Mouse (Mus musculus): ENCODE data around the gene Palm3. TPM values are rescaled to one million over a fixed set of nuclear protein-coding genes. Genes with fewer than 3 reads are reported as not detected.
A peak's percentile ranks its signal among the peaks of the same experiment; 100 is the strongest.

Palm3 gene
- polyA plus RNA-seq, 1 experiment from 2014 or later: 2.0 TPM

DNA sequence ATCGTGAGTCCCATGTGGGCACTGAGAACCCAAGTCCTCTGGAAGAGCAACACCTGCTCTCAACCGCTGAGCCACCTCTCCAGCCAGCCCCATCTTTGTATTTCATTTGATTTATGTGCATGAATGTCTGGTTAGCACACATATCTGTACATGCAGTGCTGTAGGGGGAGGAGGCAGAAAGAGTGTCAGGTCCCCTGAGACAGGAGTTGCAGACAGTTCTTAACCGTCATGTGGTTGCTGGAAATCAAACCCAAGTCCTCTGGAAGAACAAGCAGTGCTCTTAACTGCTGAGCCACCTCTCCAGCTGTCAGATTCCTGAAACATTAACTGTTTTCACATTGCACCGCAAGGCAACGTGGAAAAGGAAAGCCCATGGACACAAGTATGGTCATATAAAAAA lies 26.9 kb downstream of the Palm3 start:
- Histone ChIP-seq H3K27ac (ENCODE audit: low read depth, low read length) (no peak overlapping the region), H3K4me1 (ENCODE audit: control insufficient read depth, insufficient read depth, low read length) (no peaks in the 10 kb centered on the region; the same call in 1 of the 2 replicates), H3K9me3 (ENCODE audit: control insufficient read depth, low read length) (no peaks in the 10 kb centered on the region; the same call in 1 of the 2 replicates), H3K36me3 (ENCODE audit: control insufficient read depth, insufficient read depth, low read length) (no peaks in the 10 kb centered on the region), H3K4me2 (no peak overlapping the region), H3K9ac (ENCODE audit: low read length) (no peak overlapping the region), H3K4me3 (ENCODE audit: low read depth, low read length) (no peak overlapping the region), H3K27me3 (ENCODE audit: control insufficient read depth, insufficient read depth, low read length) (peaks cover 23% of the 10 kb centered on the region)
- 83% methylated on average over 5 of the region's 5 CpGs for WGBS
- DNase-seq (ENCODE audit: low spot score, missing footprints) (no peak), ATAC-seq (ENCODE audit: low FRiP score) (no peak)

DNA sequence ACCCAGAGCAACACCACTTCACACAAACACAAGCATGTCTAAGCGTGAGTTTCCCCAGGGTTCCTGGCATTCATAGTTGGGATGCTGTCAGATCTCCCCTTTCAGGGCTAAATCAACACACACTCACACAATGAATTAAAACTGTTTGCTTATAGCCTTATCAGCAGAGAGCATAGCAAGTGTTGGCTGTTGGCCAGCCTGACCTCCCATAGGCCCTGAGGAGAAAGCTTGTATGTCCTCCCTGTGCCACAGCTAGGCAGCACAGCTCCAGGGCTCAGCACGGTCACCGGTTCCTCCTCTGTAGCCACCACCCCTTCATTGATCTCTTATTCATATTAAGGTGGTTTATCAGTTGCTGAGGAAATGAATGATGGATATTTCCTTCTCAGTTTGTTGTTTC lies 31.5 kb downstream of the Palm3 start:
- Histone ChIP-seq H3K4me3 (ENCODE audit: low read depth, low read length) (no peak overlapping the region), H3K27me3 (ENCODE audit: control insufficient read depth, insufficient read depth, low read length) (no peaks in the 10 kb centered on the region), H3K9me3 (ENCODE audit: control insufficient read depth, low read length) (no peaks in the 10 kb centered on the region), H3K36me3 (ENCODE audit: control insufficient read depth, insufficient read depth, low read length) (no peaks in the 10 kb centered on the region), H3K4me2 (no peak overlapping the region), H3K4me1 (ENCODE audit: control insufficient read depth, insufficient read depth, low read length) (no peaks in the 10 kb centered on the region), H3K27ac (ENCODE audit: low read depth, low read length) (no peak overlapping the region), H3K9ac (ENCODE audit: low read length) (no peak overlapping the region)
- WGBS: 83% methylated on average over 3 of the region's 3 CpGs
- ATAC-seq (ENCODE audit: low FRiP score): no peak
- no peak for DNase-seq (ENCODE audit: low spot score, missing footprints)

DNA sequence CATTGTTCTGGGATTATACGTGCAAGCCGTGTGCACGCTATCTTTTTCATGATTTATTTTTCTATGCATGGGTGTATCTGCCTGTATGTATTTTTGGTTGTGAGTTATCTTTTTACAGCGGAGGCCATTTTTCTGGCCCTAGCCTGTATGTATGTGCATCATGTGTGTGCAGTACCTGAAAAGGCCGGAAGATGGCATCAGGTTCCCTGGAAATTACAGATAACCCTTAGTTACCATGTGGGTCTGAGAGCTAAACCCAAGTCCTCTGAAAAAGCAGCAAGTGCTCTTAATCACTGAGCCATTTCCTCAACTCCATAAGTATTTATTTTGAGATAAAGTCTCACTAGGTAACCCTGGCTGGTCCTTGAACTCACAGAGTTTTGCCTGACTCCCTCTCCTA lies 32.0 kb downstream of the Palm3 start:
- Histone ChIP-seq H3K4me1 (ENCODE audit: control insufficient read depth, insufficient read depth, low read length) (no peaks in the 10 kb centered on the region), H3K4me3 (ENCODE audit: low read depth, low read length) (no peak overlapping the region), H3K36me3 (ENCODE audit: control insufficient read depth, insufficient read depth, low read length) (no peaks in the 10 kb centered on the region), H3K4me2 (no peak overlapping the region), H3K9me3 (ENCODE audit: control insufficient read depth, low read length) (no peaks in the 10 kb centered on the region), H3K27me3 (ENCODE audit: control insufficient read depth, insufficient read depth, low read length) (no peaks in the 10 kb centered on the region), H3K27ac (ENCODE audit: low read depth, low read length) (no peak overlapping the region), H3K9ac (ENCODE audit: low read length) (no peak overlapping the region)
- WGBS: 93% methylated on average over 5 of the region's 5 CpGs
- no peak for ATAC-seq (ENCODE audit: low FRiP score)
- no peak for DNase-seq (ENCODE audit: low spot score, missing footprints)

DNA sequence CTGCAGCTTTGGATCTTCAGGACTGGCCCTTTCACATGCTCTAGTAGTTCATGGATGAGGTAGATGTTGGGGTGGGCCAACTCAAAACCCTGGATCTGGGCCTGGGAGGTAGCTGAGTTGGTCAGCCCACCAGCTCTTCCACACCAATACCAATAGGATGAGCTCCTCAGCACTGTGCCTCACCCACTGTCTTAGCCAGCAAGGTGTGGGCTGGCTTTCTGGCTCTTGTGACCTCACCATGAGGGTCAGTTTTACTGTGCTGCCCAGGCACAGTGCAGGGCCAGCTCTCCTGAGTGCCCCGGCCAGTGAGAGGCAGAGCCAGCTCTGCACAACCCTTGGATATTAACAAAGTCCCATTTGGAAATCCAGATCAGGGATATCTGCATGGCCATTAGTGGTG lies 36.6 kb downstream of the Palm3 start:
- WGBS: 100% methylated on average over 1 of the region's 1 CpGs

DNA sequence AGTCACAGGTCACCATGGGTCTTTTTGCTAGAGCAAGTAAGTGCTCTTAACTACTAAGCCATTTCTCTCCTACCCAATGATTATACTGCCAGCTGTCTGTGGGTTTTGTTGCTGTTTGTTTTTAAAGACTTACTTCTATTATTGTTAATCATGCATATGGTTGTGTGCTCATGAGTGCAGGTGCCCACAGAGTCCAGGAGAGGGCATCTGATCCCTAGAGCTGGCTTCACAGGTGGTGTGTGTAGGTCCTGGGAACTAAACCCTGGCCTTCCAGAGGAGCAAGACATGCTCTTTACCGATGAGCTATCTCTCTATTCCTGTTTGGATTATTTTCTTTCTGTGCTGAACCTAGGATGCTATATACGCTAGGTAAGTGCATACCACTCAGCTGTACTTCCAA lies 38.0 kb downstream of the Palm3 start:
- DNase-seq (ENCODE audit: low spot score, missing footprints) (peak; percentile 80), ATAC-seq (ENCODE audit: low FRiP score) (no peak)
- 96% methylated on average over 2 of the region's 2 CpGs for WGBS

More for the DNA sequence above, 36.6 kb downstream of the Palm3 start:
- Histone ChIP-seq H3K4me2 (no peak overlapping the region), H3K9ac (ENCODE audit: low read length) (no peak overlapping the region), H3K4me1 (ENCODE audit: control insufficient read depth, insufficient read depth, low read length) (no peaks in the 10 kb centered on the region), H3K4me3 (ENCODE audit: low read depth, low read length) (no peak overlapping the region), H3K27me3 (ENCODE audit: control insufficient read depth, insufficient read depth, low read length) (no peaks in the 10 kb centered on the region), H3K9me3 (ENCODE audit: control insufficient read depth, low read length) (no peaks in the 10 kb centered on the region), H3K27ac (ENCODE audit: low read depth, low read length) (no peak overlapping the region), H3K36me3 (ENCODE audit: control insufficient read depth, insufficient read depth, low read length) (no peaks in the 10 kb centered on the region)
- DNase-seq (ENCODE audit: low spot score, missing footprints): no peak
- no peak for ATAC-seq (ENCODE audit: low FRiP score)

DNA sequence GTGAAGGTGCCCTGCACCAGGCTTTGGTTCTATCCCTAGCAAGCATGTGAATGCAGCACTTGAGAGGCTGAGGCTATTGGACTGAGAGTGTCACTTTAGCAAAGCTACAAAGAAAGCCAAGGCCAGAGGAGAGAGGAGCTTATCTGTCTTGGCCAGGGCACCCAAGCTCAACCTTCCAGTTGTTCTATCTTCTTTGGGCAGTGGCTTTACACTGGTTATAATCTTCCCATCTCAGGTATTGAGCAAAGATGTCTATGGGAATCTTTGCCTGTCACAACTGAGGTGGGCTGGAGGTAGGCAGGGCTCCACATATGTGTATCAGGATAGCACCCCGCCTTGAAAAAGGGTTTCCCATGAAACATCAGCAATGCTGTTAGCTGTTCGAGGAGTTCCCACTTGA lies 39.0 kb downstream of the Palm3 start:
- Histone ChIP-seq H3K36me3 (ENCODE audit: control insufficient read depth, insufficient read depth, low read length) (no peaks in the 10 kb centered on the region), H3K4me2 (no peak overlapping the region), H3K27ac (ENCODE audit: low read depth, low read length) (no peak overlapping the region), H3K4me1 (ENCODE audit: control insufficient read depth, insufficient read depth, low read length) (no peaks in the 10 kb centered on the region), H3K9me3 (ENCODE audit: control insufficient read depth, low read length) (no peaks in the 10 kb centered on the region), H3K9ac (ENCODE audit: low read length) (no peak overlapping the region), H3K27me3 (ENCODE audit: control insufficient read depth, insufficient read depth, low read length) (no peaks in the 10 kb centered on the region), H3K4me3 (ENCODE audit: low read depth, low read length) (no peak overlapping the region)
- 90% methylated on average over 2 of the region's 2 CpGs for WGBS
- no peak for ATAC-seq (ENCODE audit: low FRiP score)
- no peak for DNase-seq (ENCODE audit: low spot score, missing footprints)

More for the DNA sequence above, 38.0 kb downstream of the Palm3 start:
- no peak overlapping the region for H3K4me3 ChIP-seq (ENCODE audit: low read depth, low read length)
- H3K9ac ChIP-seq (ENCODE audit: low read length): no peak overlapping the region
- no peak overlapping the region for H3K27ac ChIP-seq (ENCODE audit: low read depth, low read length)
- no peak overlapping the region for H3K4me2 ChIP-seq
- H3K27me3 ChIP-seq (ENCODE audit: control insufficient read depth, insufficient read depth, low read length): no peaks in the 10 kb centered on the region
- no peaks in the 10 kb centered on the region for H3K36me3 ChIP-seq (ENCODE audit: control insufficient read depth, insufficient read depth, low read length)
- H3K9me3 ChIP-seq (ENCODE audit: control insufficient read depth, low read length): no peaks in the 10 kb centered on the region
- no peaks in the 10 kb centered on the region for H3K4me1 ChIP-seq (ENCODE audit: control insufficient read depth, insufficient read depth, low read length)

DNA sequence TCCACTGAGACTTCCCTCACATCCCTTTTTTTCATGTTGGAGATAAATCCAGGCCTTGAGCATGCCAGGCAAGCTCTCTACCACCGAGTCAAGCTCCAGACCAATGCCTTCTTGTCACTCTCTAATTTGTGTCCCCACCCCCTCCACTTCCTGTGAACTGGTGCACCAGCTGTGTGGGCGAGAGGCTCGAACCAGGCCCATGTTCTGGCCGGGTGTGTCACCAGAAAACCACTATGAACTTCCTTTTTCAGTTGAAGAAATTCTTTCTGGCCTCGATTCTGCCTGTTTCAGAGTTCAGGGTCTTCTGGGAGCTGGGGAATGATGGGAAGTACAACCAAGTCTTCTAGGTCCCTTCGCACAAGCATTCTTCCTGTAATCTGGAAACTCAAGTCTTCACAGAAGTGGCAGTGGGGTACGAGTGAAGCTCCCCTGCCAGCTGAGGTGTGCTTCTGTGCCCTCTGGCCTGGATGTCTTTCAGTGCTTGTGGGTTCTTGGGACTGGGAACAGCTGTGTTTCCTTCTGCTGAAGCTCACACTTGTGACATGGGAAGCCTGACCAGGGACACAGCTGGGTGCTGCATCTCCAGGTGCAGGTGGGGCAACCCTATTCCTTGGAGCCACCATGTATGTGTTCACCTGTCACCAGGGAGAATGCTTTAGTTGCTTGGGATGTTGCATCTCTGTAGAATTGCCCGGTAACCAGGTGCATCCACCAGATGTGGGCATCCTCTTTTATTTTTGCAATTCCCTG lies 42.8 kb downstream of the Palm3 start:
- Histone ChIP-seq H3K4me1 (ENCODE audit: control insufficient read depth, insufficient read depth, low read length) (peaks cover 4% of the 10 kb centered on the region), H3K9ac (ENCODE audit: low read length) (no peak overlapping the region), H3K9me3 (ENCODE audit: control insufficient read depth, low read length) (no peaks in the 10 kb centered on the region), H3K4me3 (ENCODE audit: low read depth, low read length) (no peak overlapping the region), H3K27me3 (ENCODE audit: control insufficient read depth, insufficient read depth, low read length) (no peaks in the 10 kb centered on the region), H3K36me3 (ENCODE audit: control insufficient read depth, insufficient read depth, low read length) (no peaks in the 10 kb centered on the region), H3K27ac (ENCODE audit: low read depth, low read length) (no peak overlapping the region), H3K4me2 (no peak overlapping the region)
- DNase-seq (ENCODE audit: low spot score, missing footprints) (no peak), ATAC-seq (ENCODE audit: low FRiP score) (no peak)
- WGBS: 75% methylated on average over 8 of the region's 8 CpGs

DNA sequence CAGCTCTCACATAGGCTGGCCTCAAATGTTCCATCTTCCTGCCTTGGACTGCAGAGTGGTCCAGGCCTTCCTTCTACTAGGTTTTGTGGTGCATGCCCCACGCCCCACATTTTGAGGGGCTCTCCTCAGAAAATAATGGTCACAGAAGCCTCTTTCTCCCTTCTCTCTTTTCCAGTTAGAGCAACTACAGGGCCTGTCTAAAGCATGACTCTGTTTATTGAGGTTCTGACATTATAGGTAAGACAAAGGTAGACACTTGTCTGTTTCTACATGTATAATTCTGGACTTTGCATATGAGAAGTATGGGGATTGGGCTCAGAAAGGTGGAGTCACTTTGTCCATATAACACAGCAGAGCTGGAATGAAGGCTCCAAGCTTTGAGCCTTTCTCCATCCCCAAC lies 43.8 kb downstream of the Palm3 start, which contains the start of gene Gm10643:
Gene Gm10643, minus strand, starts transcription at position 101 of the 400 bp plus-strand sequence.
- H3K9ac ChIP-seq (ENCODE audit: low read length): peak within 1 kb of the TSS; percentile 66
- H3K9me3 ChIP-seq (ENCODE audit: control insufficient read depth, low read length): no peaks in the 10 kb centered on the region
- H3K4me1 ChIP-seq (ENCODE audit: control insufficient read depth, insufficient read depth, low read length): peaks cover 14% of the 10 kb centered on the region
- ATAC-seq (ENCODE audit: low FRiP score) (no peak), DNase-seq (ENCODE audit: low spot score, missing footprints) (no peak)
- H3K27me3 ChIP-seq (ENCODE audit: control insufficient read depth, insufficient read depth, low read length): no peaks in the 10 kb centered on the region
- H3K4me3 ChIP-seq (ENCODE audit: low read depth, low read length): peak within 1 kb of the TSS; percentile 95
- H3K36me3 ChIP-seq (ENCODE audit: control insufficient read depth, insufficient read depth, low read length): no peaks in the 10 kb centered on the region
- H3K27ac ChIP-seq (ENCODE audit: low read depth, low read length): peak within 1 kb of the TSS; percentile 30; the same call in 1 of the 2 replicates
- H3K4me2 ChIP-seq: peak within 1 kb of the TSS; percentile 68
- WGBS: 88% methylated on average over 1 of the region's 1 CpGs

DNA sequence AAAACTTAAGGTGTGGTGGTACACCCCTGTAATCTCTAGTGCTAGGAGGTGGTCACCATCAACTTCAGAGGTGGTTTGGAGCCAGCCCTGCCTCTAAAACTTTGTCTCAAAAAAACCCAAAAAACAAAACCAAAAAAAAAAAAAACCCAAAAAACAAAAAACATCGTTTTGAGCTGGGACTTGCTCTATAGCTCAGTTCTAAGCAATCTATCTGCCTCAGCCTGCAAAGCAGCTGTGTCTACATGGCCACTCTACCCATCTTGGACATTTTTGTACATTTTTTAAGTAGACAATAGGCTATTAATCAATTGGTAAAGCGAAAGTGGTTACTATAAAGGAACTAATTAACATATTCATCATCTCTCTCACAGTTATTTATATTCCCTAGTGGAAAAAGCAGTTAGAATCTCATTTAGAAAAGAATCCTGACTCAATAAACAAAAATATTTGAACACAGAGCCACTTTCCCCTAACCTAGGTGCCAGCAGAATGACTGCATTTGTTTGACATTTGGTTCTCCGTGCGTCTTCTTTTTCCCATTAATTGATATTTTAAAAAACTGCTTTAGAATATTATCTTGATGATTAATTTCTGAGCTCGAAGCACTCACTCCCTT lies 44.3 kb downstream of the Palm3 start:
- Histone ChIP-seq H3K36me3 (ENCODE audit: control insufficient read depth, insufficient read depth, low read length) (no peaks in the 10 kb centered on the region), H3K9me3 (ENCODE audit: control insufficient read depth, low read length) (no peaks in the 10 kb centered on the region), H3K4me1 (ENCODE audit: control insufficient read depth, insufficient read depth, low read length) (peaks cover 15% of the 10 kb centered on the region), H3K9ac (ENCODE audit: low read length) (peak overlapping the region; percentile 66), H3K4me3 (ENCODE audit: low read depth, low read length) (peak overlapping the region; percentile 95), H3K4me2 (peak overlapping the region; percentile 68), H3K27ac (ENCODE audit: low read depth, low read length) (peak overlapping the region; percentile 30; the same call in 1 of the 2 replicates), H3K27me3 (ENCODE audit: control insufficient read depth, insufficient read depth, low read length) (no peaks in the 10 kb centered on the region)
- no peak for DNase-seq (ENCODE audit: low spot score, missing footprints)
- WGBS: 30% methylated on average over 5 of the region's 5 CpGs
- no peak for ATAC-seq (ENCODE audit: low FRiP score)

All from midbrain, embryonic 11.5 days (tissue).